Mouse (Mus musculus) liver, embryonic 14.5 days (tissue): ENCODE data around the gene Zfp827. TPM values are rescaled to one million over a fixed set of nuclear protein-coding genes. Genes with fewer than 3 reads are reported as not detected.

Experiments used
- ATAC-seq: fragments of 200-750 bp; cut with Nextera tagmentation; 2 replicates; pipeline ENCODE4 v1.8.0; 2017; ENCODE audit warnings: moderate number of reproducible peaks, mild to moderate bottlenecking, moderate library complexity; ENCODE audit not compliant: insufficient read depth
- DNase-seq, 3 experiments: peaks; one replicate each; pipeline ENCODE4 v3.0.0-alpha.2; 2012 to 2013; ENCODE audit warnings: low read depth in 3 of 3, low spot score in 3 of 3
- H3K27ac ChIP-seq: fragments of 300-500 bp; sonication (generic); 2 replicates; pipeline ENCODE4 v1.5.1; 2014; ENCODE audit warnings: moderate library complexity, mild to moderate bottlenecking, control low read depth, inconsistent platforms
- H3K27me3 ChIP-seq: fragments of 300-500 bp; sonication (generic); 2 replicates; pipeline ENCODE4 v1.6.1; 2014; ENCODE audit warnings: mild to moderate bottlenecking, low read length, moderate library complexity; ENCODE audit not compliant: control insufficient read depth, insufficient read depth
- H3K36me3 ChIP-seq: fragments of 300-500 bp; sonication (generic); replicated peaks from 2 replicates; pipeline ENCODE4 v1.6.1; 2014; ENCODE audit warnings: low read depth; ENCODE audit not compliant: control insufficient read depth, insufficient read depth
- H3K4me1 ChIP-seq, 2 experiments: fragments of 200-500 bp in 1 of 2; fragments of 300-500 bp in 1 of 2; sonication (generic) in 1 of 2; replicated peaks; 2 replicates each; pipeline ENCODE4 v1.6.1; 2012 to 2014; ENCODE audit warnings: antibody characterized with exemption in 1 of 2, inconsistent platforms in 1 of 2, low read length in 1 of 2; ENCODE audit not compliant: control insufficient read depth in 2 of 2, insufficient read depth in 2 of 2
- H3K4me2 ChIP-seq: fragments of 300-500 bp; sonication (generic); 2 replicates; pipeline ENCODE4 v1.6.1; 2014; ENCODE audit warnings: low read depth, mild to moderate bottlenecking, control low read depth, moderate library complexity
- H3K4me3 ChIP-seq, 2 experiments: fragments of 200-500 bp in 1 of 2; fragments of 300-500 bp in 1 of 2; sonication (generic) in 1 of 2; 2 replicates each; pipeline ENCODE4 v1.5.1; 2012 to 2014; ENCODE audit warnings: low read depth in 2 of 2, low read length in 2 of 2, mild to moderate bottlenecking in 2 of 2, control low read depth in 1 of 2, inconsistent platforms in 1 of 2, moderate library complexity in 1 of 2; ENCODE audit not compliant: insufficient read depth in 1 of 2
- H3K9ac ChIP-seq: fragments of 300-500 bp; sonication (generic); replicated peaks from 2 replicates; pipeline ENCODE4 v1.6.1; 2014; ENCODE audit warnings: mild to moderate bottlenecking, control low read depth, moderate library complexity
- H3K9me3 ChIP-seq: fragments of 300-500 bp; sonication (generic); 2 replicates; pipeline ENCODE4 v1.6.1; 2016; ENCODE audit warnings: low read length, mixed read lengths; ENCODE audit not compliant: control insufficient read depth
- CTCF ChIP-seq: IDR thresholded peaks from 2 replicates; pipeline ENCODE4 v1.5.1; 2016; ENCODE audit warnings: antibody characterized with exemption, low read depth, control low read depth
- EP300 ChIP-seq: IDR thresholded peaks from 2 replicates; pipeline ENCODE4 v1.6.1; 2016; ENCODE audit warnings: antibody characterized with exemption, low read depth
- WGBS: fragments of 180-500 bp; shearing (Covaris S2); extraction: QIAGEN DNeasy Blood & Tissue Kit; methylation state at CpG from one replicate; pipeline ENCODE4 v1.1.7; 2014; ENCODE audit not compliant: insufficient replicate concordance; 5-methylcytosine and 5-hydroxymethylcytosine counted together
- polyA plus RNA-seq, 2 experiments: library from polyadenylated mRNA; depleted of rRNA in 1 of 2; stranded (reverse) in 1 of 2; unstranded in 1 of 2; fragments of >200 nt; fragmentation: Nextera tagmentation in 1 of 2; extraction: Ambion mirVana in 1 of 2; gene quantifications; 2 replicates each; pipeline versions ENCODE4 v1.2.1 to v1.2.3; 2012 to 2014

The Zfp827 gene
- polyA plus RNA-seq, 2 experiments = 0.63 to 1.1 TPM

DNA sequence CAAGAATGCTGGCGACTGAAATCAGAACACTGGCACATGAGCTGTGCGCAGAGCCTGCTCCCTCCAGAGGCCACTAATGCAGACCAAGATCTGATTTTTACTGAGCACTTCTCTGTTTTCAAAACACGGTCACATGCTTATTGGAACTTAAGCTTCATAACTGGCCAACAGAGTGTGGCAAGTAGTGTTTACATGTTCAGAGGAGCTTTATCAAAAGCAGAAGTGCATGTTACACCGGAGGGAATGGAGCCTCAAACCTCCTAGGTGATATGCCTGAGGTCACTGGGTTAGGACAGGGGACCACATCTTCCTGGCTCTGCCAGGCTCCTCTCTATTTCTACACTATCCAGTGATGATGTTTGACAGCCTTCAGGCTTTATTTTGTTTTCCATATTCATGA is 31.1 kb downstream of the Zfp827 start:
- WGBS = 52% methylated on average over 4 of the region's 4 CpGs

DNA sequence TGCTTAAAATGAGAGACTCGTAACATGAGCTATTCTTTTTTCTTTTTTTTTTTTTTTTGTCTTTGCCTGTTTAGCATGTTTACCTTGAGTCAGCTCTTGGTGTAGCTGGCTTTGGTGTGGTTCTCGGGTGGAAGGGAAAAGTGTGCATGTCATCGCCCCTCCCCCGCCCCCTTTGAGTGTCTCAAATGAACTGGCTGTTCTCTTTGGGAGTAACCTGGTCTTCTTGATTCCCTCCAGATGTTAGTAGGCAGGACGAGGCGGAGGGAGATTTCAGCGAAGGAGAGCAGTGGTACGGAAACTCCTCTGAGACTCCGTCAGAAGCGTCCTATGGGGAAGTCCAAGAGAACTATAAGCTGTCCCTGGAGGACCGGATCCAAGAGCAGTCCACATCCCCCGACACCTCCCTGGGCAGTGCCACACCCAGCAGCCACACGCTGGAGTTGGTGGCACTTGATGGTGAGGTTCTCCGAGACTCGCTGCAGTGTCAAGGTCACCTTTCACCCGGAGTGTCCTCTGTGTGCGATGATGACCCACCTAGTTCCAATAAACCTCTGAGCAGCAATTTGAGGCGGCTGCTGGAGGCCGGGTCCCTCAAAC is 31.9 kb downstream of the Zfp827 start:
- H3K27me3 ChIP-seq = no peaks in the 10 kb centered on the region
- DNase-seq (no peak), ATAC-seq (no peak)
- H3K4me1 ChIP-seq = no peaks in the 10 kb centered on the region
- no peaks in the 10 kb centered on the region for H3K9me3 ChIP-seq
- no peak overlapping the region for H3K9ac ChIP-seq
- no peak overlapping the region for H3K4me2 ChIP-seq
- no peak overlapping the region for H3K27ac ChIP-seq
- WGBS = 72% methylated on average over 19 of the region's 19 CpGs
- H3K4me3 ChIP-seq = no peak overlapping the region
- H3K36me3 ChIP-seq = no peaks in the 10 kb centered on the region
- TF ChIP-seq CTCF (no peak), EP300 (no peak)

More for the DNA sequence above, 31.1 kb downstream of the Zfp827 start:
- no peaks in the 10 kb centered on the region for H3K27me3 ChIP-seq
- no peak overlapping the region for H3K9ac ChIP-seq
- H3K9me3 ChIP-seq = no peaks in the 10 kb centered on the region
- H3K4me3 ChIP-seq = no peak overlapping the region
- H3K4me2 ChIP-seq = no peak overlapping the region
- no peak overlapping the region for H3K27ac ChIP-seq
- DNase-seq = no peak
- no peaks in the 10 kb centered on the region for H3K4me1 ChIP-seq
- no peaks in the 10 kb centered on the region for H3K36me3 ChIP-seq
- ATAC-seq = no peak
- TF ChIP-seq CTCF (no peak), EP300 (no peak)

DNA sequence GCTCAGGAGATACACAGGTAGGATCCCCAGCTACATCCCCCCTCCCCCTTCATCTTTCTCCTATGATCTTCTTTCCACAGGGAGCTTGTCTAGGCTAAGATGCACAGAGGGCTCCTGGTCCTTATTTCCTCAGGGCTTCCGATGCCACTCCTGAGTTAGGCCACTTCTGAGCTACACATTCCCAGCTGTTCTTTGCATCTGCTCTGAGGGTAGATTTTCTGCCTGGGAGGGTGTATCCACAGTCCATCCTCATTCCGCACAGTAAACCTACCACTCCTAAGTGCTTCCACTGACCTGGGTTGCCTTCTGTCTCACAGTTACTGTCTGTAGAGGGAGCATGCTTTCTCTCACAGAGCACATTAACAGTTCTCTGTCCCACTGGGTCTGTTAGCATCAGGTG is 37.7 kb downstream of the Zfp827 start:
- Histone ChIP-seq H3K4me2 (no peak overlapping the region), H3K27ac (no peak overlapping the region), H3K36me3 (no peaks in the 10 kb centered on the region), H3K9ac (no peak overlapping the region), H3K4me1 (no peaks in the 10 kb centered on the region), H3K4me3 (no peak overlapping the region), H3K9me3 (no peaks in the 10 kb centered on the region), H3K27me3 (no peaks in the 10 kb centered on the region)
- no peak for TF ChIP-seq CTCF
- no peak for TF ChIP-seq EP300
- DNase-seq = no peak
- no peak for ATAC-seq
- 77% methylated on average over 2 of the region's 2 CpGs for WGBS

DNA sequence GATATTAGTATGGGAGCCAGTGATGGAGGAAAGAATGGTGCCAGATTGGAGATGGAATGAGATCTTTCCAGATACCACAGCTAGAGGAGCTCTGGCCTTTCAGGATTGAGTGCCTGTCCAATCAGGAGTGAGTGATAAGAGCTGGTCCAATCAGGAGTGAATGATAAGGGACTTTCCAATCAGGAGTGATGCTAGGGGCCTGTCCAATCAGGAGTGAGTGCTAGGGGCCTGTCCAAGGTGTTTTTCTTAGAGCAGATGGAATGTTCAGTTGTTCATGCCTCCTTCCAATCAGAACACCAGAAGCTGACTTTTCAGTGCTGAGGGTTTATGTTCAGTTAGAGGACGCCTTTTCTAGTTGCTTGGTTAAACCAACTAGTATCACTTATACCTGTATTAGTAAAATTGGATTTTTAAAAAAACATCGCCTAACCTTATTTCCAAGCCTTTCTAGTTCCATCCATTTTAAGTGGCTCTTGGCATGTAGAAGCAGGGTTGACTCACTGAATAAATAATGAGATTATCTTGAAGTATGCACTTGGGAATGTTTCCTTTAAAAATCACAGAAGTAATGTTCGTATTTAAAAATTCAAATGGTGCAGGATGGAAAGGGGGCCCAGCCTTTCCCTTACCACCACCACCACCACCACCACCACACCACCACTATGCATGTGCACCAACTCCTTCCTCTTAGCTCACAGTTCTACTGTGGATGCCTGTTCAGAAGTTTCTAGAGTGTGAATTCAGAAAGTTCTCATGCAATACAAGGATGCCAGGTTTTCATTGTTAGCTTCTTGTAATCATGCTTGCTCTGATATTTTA is 39.8 kb downstream of the Zfp827 start:
- ATAC-seq = no peak
- WGBS = 63% methylated on average over 3 of the region's 3 CpGs
- no peak for DNase-seq

DNA sequence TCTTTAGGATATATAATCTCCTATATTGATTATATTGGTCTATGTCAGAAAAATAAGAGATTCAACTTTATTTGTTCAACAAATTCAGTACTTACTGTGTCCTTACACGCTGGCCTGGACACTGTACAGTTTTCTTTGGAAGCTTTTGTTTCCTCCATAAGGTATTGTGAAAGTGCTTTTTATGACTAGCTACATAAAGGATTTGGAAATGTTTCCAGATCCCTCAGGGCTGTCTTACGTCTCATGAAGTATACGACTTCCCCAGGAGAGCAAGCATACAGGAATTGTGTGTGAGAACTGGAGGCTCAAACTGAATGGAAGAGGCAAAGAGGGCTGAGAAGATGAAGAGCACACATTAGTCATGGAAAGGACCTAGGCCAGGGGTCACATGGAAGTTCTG is 45.1 kb downstream of the Zfp827 start:
- TF ChIP-seq CTCF = no peak
- TF ChIP-seq EP300 = no peak
- 73% methylated on average over 3 of the region's 3 CpGs for WGBS

More for the DNA sequence above, 39.8 kb downstream of the Zfp827 start:
- no peak overlapping the region for H3K9ac ChIP-seq
- no peak overlapping the region for H3K27ac ChIP-seq
- H3K4me3 ChIP-seq = no peak overlapping the region
- no peak overlapping the region for H3K4me2 ChIP-seq
- no peaks in the 10 kb centered on the region for H3K27me3 ChIP-seq
- no peaks in the 10 kb centered on the region for H3K9me3 ChIP-seq
- no peaks in the 10 kb centered on the region for H3K36me3 ChIP-seq
- no peak for TF ChIP-seq EP300
- no peak for TF ChIP-seq CTCF
- H3K4me1 ChIP-seq = no peaks in the 10 kb centered on the region

More for the DNA sequence above, 45.1 kb downstream of the Zfp827 start:
- no peak overlapping the region for H3K4me3 ChIP-seq
- no peak for ATAC-seq
- no peak overlapping the region for H3K4me2 ChIP-seq
- DNase-seq = no peak
- H3K27me3 ChIP-seq = no peaks in the 10 kb centered on the region
- no peak overlapping the region for H3K27ac ChIP-seq
- no peaks in the 10 kb centered on the region for H3K36me3 ChIP-seq
- H3K9me3 ChIP-seq = no peaks in the 10 kb centered on the region
- H3K9ac ChIP-seq = no peak overlapping the region
- peaks cover 0 to 3% of the 10 kb centered on the region in 2 experiments; a peak in 1 of 4 replicates for H3K4me1 ChIP-seq
